Mouse (Mus musculus): ENCODE results near the gene Kctd6.
A peak's percentile ranks its signal among the peaks of the same experiment; 100 is the strongest.
"Not testable (repeated sequence)": the region's sequence is repeated elsewhere in the genome, so short reads cannot be mapped to it uniquely, and the experiment has no call there.

The Kctd6 gene

GRCm38 (mm10) chr14:8250141-8250871 is 36.4 kb downstream of the Kctd6 start:
- DNase-seq, result no peak

GRCm38 (mm10) chr14:8251330-8251885 is 37.5 kb downstream of the Kctd6 start:
- no peak for DNase-seq

GRCm38 (mm10) chr14:8255076-8255729 is 41.3 kb downstream of the Kctd6 start:
- DNase-seq, result peak; percentile 42 to 56

- DNase-seq, result no peak
Observed at GRCm38 (mm10) chr14:8256072-8256471, 42.1 kb downstream of the Kctd6 start.

GRCm38 (mm10) chr14:8256881-8257280 is 42.9 kb downstream of the Kctd6 start:
- no peak for DNase-seq

- DNase-seq, result no peak
Observed at GRCm38 (mm10) chr14:8257521-8258334, 43.8 kb downstream of the Kctd6 start.

GRCm38 (mm10) chr14:8258335-8258627 is 44.3 kb downstream of the Kctd6 start:
- DNase-seq, result no peak

- no peak for DNase-seq
Observed at GRCm38 (mm10) chr14:8258752-8259151, 44.8 kb downstream of the Kctd6 start.

- no peak for DNase-seq
Observed at GRCm38 (mm10) chr14:8259166-8259565, 45.2 kb downstream of the Kctd6 start, which contains the start of gene Acox2. TSS of gene Acox2 (minus strand) at chr14:8259353.

GRCm38 (mm10) chr14:8260214-8260613 is 46.3 kb downstream of the Kctd6 start:
- DNase-seq, result no peak

- DNase-seq, result no peak
Observed at GRCm38 (mm10) chr14:8262242-8262641, 48.3 kb downstream of the Kctd6 start.

GRCm38 (mm10) chr14:8264378-8264777 is 50.4 kb downstream of the Kctd6 start:
- no peak for DNase-seq

GRCm38 (mm10) chr14:8271281-8271680 is 57.3 kb downstream of the Kctd6 start:
- not testable (repeated sequence) for DNase-seq

Data from thymus, postnatal 36 days (tissue).